Mouse (Mus musculus) megakaryocyte progenitor cell, adult 5-6 weeks (primary cell): ENCODE data around the gene Nmt1. TPM values are rescaled to one million over a fixed set of nuclear protein-coding genes. Genes with fewer than 3 reads are reported as not detected.

ENCODE experiments used
- ATAC-seq: replicated peaks from 2 replicates; pipeline ENCODE4 v1.8.0; 2016; ENCODE audit warnings: mild to moderate bottlenecking, moderate TSS enrichment, inconsistent platforms; ENCODE audit not compliant: poor library complexity
- total RNA-seq, 2 experiments: library from RNA; stranded (forward) in 1 of 2; stranded (reverse) in 1 of 2; fragments of 157-497, 149-512 nt in 1 of 2; fragments of 200-1000 nt in 1 of 2; gene quantifications; 2 replicates each; pipeline versions ENCODE4 v1.2.3 to v1.2.4; 2015 to 2017

Gene Nmt1
- total RNA-seq, 2 experiments from 2014 or later: 39.5 to 45.1 TPM

DNA sequence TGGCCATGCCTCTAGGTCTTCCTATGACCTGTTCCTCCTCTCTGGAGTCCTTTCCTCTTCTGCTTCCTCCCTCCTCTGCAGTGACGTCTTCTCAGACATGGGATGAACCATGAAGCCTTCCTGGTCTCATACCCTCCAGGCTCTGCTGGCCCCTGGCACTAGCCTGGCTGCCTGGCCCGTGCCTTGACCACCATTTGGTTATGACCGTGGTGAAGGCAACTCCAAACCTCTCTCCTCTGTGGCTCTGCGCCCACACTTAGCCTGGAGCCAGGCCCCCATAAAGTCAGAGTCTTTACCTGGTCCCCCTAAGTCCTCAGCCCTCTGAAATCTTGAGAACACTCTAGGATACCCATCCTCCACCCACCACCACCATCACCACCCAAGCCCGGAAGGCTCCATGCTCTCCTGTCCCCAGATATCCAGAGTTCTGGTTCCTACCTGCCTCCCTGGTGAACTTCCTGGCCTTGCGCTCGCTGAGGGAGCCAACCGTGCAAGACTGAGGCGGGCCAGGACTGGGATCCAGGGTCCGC, 46.2 kb downstream of the Nmt1 start:
- ATAC-seq: no peak

DNA sequence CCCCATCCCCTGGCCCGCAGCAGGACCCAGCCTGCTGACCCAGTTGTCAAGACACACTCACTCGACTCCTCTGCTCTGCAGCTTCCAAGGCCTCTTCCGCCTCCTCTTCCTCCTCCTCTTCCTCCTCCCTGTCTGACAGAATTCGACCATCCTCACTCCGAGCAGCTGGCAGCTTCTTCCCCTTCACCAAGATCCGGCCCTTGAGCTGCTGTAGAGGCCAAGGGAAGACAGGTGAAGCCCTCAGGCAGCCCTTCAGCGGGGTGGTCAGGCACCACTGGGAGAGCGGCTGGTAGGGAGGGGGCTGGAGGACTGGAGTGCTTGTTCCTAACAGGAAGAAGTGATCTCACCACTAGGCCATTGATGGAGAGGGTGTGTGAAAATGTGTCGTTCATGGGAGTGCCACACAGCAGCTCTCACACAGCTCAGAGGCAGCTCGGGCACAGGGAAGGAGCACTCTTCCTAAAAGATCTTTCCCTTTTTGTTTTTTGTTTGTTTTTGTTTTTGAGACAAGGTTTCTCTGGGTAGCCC, 46.9 kb downstream of the Nmt1 start:
- no peak for ATAC-seq

DNA sequence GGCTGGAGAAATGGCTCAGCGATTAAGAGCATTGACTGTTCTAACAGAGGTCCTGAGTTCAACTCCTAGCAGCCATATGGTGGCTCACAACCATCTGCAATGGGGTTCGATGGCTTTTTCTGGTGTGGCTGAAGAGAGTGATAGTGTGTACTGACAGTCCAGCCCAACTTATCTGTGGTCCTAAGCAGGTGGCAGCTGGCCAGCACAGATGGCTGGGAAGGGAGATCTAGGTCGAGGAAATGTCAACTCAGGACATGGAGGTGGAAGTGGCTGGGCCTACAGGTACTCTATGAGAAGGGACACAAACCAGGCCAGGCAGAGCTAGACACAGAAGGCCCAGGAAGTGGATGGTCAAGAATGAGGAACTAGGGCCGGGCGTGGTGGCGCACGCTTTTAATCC, 48.0 kb downstream of the Nmt1 start:
- peak; percentile 60 for ATAC-seq

DNA sequence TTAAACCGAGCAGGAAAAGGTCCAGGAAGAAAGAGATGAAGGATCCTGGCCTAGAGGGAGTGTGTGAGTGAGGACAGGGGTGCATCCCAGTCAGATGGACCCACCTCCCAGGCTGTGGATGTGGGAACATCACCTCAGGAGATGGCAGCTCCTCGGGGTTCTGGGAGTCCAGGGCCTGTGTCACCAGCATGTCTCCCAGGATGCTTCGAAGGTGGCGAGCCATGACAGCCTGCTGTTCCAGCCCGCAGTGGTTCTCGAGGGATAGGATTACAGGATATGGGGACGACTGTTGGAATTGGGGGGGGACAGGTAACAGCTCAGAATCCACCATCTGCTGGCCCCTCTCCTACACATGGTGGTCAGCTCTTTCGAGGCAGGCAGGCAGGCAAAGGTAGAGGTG, 48.6 kb downstream of the Nmt1 start:
- no peak for ATAC-seq

DNA sequence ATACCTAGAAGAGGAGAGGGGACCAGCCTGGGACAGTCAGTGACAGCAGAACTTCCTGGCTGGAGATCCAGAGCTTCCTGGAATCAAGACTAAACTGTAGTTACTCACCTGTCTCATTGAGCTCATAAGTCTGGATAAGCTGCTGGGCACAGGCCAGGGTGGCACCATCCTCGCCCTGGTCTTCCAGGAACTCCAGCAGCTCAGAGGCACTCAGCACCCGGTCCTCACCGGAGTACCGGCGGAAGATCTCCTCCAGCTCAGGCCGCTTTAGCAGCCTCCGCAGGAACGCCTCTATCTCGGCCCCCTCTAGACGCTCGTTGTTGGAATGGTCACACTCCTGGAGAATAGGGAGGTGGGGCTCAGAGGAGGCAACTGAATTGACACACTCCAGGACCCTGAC, 50.1 kb downstream of the Nmt1 start:
- no peak for ATAC-seq

DNA sequence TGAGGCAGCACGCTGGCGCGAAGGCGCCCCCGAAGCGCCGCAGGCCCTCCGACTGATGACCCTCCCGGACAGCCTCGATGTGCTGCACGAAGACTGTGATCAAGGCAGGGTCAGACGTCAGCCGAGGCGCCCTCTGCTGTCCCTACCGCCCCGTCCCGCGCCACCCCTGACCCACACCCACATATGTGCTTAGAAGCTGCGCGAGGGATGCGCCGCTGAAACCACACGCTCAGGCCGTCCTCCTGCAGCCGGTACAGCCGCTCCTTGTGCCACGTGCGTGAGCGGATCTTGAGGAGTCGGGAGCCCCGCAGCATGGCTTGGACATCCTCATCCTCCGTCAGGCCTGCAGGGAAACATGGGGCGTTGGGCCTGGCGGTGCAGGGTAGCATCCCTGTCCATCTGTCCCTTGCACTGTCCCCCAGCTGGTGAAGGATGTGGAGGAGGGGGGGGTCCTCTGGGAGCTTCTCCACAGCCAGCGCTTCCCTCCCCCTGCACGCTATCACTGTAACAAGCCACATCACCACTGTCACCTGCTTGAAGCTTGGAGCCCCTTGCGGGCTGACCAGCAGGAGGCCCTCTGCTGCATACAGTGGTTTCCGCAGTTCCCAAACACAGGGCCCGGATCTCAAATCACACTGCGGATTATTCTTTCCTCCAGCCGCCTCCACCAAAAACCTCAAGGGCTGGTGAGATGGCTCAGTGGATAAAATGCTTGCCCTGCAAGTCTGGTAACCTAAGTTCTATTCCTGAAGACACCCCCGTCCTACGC, 52.5 kb downstream of the Nmt1 start:
- ATAC-seq: peak; percentile 51

DNA sequence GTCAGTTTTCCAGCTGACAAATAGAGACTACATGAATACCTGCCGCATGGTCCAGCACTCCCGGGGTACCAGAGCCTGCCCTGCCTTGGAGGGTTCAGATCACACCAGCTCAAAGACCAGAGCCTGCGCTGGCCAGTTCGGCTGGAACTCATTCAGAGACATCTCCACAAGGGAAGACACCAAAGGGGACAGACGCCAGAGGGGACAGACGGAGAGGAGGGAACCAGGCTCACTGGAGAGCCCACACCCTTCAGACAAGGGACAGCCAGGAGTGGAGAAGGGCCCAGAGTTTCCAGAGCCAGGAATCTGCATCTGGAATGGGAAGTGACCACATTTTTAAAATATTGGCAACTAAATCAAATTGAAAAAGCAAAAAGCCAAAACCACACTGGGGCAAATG, 53.6 kb downstream of the Nmt1 start:
- ATAC-seq: no peak

DNA sequence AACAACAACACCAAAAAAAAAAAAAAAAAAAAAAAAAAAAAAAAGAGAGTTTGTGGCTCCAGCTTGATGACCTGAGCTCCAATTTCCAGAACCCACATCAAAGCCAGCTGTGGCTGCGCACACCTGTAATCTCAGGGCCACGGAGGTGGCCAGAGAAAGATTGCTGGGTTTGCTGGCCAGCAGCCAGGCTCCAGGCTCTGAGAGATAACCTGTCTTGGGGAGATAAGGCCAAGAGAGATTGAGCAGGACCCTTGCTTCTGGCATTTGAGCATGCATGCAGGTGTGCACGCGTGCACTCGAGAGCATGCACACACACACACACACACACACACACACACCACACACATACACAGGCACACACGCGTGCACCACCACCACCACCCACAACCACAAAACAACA, 65.3 kb downstream of the Nmt1 start:
- peak; percentile 27; the same call in 1 of the 2 replicates for ATAC-seq

DNA sequence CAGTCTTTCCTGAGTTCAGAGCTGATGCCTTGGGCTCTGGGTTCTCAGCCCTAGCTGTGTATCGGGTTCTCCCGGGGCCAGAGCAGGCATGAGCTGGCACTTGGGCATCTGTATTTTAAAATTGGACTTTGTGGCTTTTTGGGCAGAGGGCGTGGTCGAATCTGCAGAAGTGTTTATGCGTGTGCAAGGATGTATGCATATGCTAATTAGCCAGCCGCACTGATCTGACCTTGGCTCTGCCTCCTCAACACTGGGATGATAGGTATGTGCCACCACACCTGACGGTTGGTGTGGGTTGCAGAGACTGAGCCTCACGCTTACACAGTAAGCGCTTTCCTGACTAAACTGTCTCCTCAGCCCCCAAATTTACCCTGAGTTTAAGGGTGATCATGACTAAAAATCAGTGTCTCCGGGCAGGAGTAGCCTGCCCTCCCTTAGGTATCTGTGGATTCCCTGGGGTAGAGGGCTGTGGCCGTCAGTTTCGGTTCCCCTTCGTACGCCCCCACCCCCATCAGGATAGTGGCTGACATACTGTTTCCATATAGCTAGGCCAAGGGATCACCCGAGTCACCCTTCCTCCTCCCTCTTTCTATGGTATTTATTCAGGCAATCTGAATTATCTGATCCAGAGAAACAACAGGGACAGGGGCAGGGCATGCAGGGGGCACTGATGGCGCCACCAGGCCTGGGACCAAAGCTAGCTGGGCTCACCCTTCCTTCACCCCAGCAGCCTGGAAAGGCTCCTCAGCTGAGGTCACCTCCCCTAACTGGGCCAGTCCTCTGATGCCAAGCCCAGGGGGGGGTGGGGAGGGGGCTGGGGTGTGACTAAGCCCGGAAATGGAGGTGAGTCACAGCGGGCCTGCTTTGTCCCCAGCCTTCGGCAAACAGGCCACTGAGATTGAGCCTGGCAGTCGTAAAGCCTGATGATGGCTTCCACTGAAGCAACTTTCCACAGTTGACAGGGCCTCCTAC, 66.2 kb downstream of the Nmt1 start:
- ATAC-seq: peak; percentile 47; the same call in 1 of the 2 replicates

DNA sequence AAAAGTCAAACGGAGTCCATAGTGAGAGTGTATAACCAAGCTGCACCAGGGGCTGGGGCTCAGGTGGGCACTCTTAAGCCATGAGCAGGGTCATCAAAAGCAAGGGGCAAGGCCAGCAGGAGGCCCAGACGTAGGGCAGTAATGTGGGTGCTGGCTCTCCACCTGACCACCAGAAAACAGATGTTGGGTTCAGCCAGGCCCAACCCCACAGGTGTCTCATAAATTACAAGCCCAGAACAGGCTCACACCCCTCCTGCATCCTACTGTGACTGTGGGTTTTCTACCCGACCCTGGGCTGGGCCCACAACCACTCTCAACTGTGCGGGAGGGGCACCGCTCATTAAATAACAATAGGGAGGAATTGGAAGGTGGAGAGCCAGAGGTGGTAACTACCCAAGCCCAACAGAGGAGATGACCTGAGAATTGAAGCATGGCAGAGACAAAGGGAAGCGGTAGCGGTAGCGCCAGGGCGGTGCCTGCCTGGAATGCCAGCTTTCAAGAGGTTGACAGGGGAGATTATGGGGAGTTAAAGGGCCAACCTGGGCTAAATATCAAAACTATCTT, 67.2 kb downstream of the Nmt1 start:
- no peak for ATAC-seq

DNA sequence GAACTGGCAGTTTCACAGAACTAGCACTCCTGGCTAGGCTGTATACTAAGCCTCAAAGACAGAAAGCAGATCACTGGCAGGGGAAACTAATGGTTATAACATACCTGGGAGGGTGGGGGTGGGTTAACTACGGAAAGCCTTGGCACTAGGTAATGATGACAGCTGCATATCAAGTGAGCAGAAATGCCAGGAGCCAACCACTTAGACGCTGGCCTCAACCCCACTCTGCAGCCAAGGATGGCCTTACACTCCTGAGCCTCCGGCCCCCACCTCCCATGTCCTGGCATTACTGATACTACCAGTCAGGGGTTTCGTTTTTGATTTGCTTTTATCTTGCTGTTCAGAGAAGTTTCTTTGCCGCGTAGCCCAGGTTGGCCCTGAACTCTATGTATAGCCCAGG, 67.8 kb downstream of the Nmt1 start:
- no peak for ATAC-seq

DNA sequence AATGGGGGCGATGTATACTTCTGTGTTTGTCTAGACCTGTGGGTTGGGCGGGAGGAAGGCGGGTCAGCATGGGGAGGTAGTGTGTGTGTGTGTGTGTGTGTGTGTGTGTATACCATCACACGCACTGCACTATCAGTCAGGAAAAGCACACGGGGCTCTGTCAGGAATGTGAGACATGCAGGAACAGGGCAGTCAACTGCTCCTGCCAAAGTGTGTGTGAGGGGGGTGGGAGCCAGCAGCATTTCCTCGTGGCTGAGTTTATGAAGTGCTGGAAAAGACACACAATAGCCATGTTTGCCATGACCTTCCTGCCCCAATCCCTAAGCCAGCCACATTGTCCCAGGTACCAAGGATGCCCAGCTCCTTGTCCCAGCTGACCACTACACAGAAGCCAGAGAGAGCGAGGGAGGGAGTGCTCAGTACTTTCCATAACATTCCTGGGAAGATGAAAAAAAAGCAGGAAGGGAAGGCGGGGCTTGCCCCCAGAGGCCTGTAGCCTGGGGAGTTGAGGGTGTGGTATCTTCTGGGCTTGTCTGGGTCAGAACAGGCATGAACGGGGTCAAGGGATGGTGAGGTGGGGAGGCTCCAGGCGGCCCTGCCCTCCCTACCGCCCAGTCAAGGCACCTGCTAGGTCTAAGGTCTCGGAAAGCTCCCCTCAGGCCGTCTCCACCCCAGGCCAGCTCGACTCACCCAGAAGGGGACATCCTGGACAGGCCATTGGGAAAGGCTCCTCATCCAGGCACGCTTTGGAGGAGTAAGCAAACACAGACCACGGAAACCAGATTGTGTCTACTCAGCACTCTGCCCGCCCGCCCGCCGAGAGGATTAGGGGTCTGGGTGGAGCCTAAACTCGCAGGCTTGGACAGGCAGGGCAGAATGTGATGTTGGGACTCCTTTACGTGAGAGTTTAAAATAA, 69.2 kb downstream of the Nmt1 start:
- no peak for ATAC-seq

DNA sequence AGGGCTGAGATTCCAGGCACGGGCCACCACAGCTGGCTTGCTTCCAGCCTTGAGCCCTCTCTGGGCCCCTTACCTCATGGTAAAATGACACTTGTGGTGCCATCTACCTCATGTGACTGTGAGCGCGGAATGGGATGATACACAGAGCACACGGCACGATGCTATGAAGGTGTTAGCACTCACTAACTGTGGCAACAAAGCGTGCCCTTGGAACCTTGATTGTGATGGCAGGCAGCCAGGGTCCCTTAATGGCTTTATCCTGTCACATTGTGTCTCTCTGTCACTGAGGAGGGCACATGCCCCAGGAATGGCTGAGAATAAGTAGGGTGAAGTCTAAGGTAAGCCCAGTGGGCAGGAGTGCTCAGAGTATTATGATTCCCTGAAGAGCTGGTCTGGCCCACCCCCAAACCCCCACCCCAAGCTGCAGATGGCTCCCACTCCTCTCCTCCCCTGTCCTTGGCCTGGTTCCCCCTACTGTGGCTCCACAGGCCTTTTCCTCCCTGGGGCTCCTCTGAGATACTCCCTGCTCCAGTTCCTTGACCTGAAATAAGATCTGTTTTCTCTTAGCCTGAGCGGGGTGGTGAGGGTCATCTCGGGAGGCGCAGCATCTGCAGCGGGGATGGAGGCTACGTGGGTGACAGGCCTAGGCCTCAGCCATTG, 70.7 kb downstream of the Nmt1 start:
- ATAC-seq: no peak

DNA sequence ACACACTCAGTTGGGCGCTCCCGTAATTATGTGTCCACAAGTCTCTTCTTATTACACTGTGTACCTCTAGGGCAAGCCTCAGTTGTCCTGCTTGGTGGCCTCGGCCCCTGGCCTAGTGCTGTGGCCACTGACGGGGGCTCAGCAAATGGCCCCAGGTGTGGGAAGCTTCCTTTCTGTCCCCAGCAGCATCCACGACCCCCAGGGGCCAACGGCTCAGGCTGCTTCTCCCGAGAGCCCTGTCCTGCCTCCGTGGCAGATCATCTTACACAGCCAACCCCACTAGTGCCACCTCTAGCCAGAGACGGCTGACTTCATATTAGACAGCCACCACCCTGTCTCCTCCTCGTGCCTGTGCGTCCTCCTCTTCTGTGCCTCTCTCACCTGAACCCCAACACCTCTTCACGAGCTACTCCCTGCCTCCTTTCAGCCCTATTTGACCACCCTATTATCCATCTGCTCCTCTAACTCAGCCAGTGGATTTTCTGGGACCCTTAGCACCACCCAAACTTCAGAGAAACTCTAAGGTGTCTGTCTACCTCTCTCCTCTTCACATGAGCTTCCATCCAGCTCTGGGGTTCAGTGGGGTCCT, 71.5 kb downstream of the Nmt1 start:
- no peak for ATAC-seq

DNA sequence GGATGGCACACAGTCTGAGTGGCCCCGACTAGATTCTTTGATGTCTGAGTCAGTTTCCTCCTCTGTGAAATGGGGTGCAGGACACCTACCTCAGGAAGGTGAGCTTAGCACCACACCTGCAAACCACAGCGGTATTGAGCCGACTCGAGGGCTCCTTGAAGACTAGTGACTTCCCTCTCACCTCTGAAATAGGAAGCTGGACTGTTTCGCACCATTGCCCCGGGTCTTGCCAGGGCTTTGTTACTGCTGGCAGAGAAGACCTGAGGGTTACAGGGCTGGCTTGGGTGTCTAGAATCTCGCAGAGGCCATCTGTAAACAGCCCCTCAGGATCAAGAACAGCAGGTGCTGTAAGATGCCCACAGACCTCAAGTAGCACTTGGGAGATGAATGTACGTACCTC, 72.4 kb downstream of the Nmt1 start:
- no peak for ATAC-seq

DNA sequence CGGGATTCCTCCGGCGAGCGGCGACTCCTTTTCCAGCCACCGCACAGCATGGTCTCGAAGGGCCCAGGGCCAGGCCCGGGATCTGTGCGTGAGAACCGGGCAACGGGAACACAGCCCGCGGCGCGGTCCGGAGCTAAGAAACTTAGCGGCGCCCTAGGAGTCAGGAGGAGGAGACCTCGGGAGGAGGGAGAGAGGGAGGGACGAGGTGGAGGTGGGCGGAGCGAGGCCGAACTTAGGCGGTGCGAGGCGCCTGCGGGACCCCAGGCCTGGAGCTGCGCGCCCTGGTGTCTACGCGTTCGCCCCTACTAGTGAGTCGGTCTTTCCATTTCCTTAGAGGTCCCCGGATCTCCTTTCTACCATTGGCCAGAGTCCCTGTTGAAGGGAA, 73.5 kb downstream of the Nmt1 start, which contains the start of the genes Plcd3 and Acbd4:
Gene Plcd3, minus strand, starts transcription at position 178 of the 385 bp plus-strand sequence.
Gene Acbd4, plus strand, starts transcription at position 202 of the 385 bp plus-strand sequence.
- ATAC-seq: peak; percentile 43

DNA sequence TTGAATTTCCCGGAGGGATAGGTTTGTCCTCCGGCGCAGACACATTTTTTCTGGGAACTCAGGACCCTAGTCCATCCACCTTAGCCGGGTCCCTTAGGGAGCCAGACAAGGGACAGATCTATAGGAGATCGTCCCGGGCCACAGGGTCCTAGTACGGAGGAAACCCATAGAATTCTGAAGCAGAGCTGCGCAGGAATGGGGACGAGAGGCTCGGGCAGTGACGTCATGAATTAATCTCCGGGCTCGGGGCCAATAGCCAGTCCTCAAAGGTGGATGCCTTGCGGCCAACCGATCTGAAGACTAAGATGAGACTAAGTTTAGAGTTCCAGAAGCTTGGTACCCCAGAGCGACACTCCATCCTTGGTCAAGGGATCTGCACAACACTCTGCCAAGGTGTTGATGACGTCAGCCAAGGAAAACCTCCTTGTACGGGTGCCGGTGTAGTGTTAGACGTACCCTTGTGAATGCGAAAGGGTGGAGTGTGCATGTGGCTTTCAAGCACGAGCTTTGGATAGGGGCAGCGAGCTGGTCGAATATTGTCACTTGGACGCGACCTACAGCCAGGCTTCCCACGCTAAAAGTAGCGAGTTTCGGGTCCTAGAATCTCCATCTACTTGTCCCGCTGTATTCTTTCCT, 74.0 kb downstream of the Nmt1 start:
- ATAC-seq: no peak

DNA sequence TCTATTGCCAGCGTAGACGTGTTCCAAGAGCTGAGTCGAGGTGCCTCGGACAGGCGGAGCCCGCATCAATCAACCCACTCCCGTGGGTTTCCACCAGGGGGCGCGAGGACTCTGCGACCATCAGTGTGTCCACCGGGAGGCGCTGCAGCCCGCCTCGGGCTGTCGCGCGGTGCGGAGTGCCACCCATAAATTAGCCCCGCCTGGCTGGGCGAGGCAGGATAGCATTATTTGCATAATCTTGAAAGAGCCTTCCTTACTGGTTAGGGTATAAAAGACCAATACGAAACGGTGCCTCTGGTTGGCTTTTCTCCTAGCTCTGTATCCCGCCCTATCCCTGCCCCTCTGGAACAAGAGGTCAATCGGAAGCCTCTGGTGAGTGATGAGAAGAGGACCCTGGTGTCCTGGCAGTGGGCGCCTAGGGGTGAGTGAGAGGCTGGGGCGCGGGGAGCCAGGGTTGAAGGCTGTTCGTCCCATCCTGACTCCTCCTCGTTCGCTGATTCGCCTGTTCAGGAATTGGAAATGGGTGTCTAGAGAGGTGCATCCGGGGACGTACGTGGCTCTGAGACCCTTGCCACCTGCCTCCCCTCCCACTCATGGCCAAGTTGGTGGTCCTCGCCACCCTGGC, 74.8 kb downstream of the Nmt1 start:
- ATAC-seq: peak; percentile 85
